ENCODE assay signal across 17 mouse cellular contexts in the genomic region with DNA sequence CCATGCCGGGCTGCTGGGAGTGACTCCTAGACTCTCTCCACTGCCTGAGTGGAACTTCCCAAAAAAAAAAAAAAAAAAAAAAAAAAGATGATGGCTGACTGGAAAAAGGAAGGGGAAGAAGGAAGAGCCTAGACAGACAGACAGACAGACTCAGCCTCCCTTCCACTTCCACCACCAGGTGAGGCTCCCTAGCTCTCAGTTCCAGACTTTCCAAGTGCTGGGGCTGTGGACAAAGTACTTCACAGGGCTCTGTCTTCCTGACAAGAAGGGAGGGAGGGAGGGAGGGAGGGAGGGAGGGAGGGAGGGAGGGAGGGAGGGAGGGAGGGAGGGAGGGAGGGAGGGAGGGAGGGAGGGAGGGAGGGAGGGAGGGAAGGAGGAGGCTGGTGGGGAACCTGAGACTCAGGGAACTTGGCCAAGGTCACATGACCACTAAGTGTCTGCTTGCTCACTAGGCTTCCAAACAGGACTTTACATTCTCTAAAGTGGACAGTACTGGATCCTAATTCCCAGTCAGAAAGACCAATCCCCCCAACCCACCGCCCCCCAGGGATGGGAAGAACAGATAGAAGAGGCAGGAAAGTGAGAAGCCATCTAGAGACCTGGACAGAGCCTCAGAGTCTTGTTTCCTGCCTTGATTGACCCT. TPM values are rescaled to one million over a fixed set of nuclear protein-coding genes. Genes with fewer than 3 reads are reported as not detected.
DNase-seq lines count a peak whose midpoint lies in the region; ATAC-seq and TF ChIP-seq lines count a peak whose summit lies in the region.
"Had no signal": no experiment of that assay in that cellular context is flagged by ENCODE, and none has a peak within 500 bp of the region (broad histone marks: within the 10 kb centered on the region; RNA-seq: fewer than 3 reads in every experiment).

No protein-coding gene starts in this region.

- dilution Hi-C loops in CH12.LX (cut with MboI; ENCODE audit: extremely low pct_ligation_motif_present, extremely low pct_unique_long_range_greater_than_20kb, low sequenced_read_pairs): no loop called here

- TF ChIP-seq POLR2A in CH12.LX (IDR thresholded peaks at IDR 0.05; ENCODE audit: low read depth, low read length) (no peak), MEL (IDR thresholded peaks at IDR 0.05; ENCODE audit: control insufficient read depth in 1 of 2, insufficient read depth in 1 of 2, low read depth in 1 of 2, low read length in 2 of 2, poor library complexity in 1 of 2) (no peak)

- H3K36me3 ChIP-seq in liver, embryonic 11.5 days (ENCODE audit: control insufficient read depth, insufficient read depth, low read length): peaks cover 3% of the 10 kb centered on the region; the same call in 1 of the 2 replicates
- peaks cover 17 to 35% of the 10 kb centered on the region in 2 experiments for H3K36me3 ChIP-seq in CH12.LX (replicated peaks in 1 of 2; ENCODE audit: control insufficient read depth in 1 of 2, insufficient read depth in 1 of 2, low read length in 1 of 2)
- peaks cover 1 to 12% of the 10 kb centered on the region in 2 experiments; a peak in 3 of 4 replicates for H3K36me3 ChIP-seq in MEL (ENCODE audit: control insufficient read depth in 1 of 2, insufficient read depth in 2 of 2, low read length in 2 of 2)
- H3K36me3 ChIP-seq in liver, embryonic 14.5 days (replicated peaks; ENCODE audit: control insufficient read depth, insufficient read depth, low read depth): no peaks in the 10 kb centered on the region
- H3K36me3 ChIP-seq in midbrain, embryonic 10.5 days: no peaks in the 10 kb centered on the region
- no peaks in the 10 kb centered on the region for H3K36me3 ChIP-seq in intestine, embryonic 16.5 days (ENCODE audit: control insufficient read depth, insufficient read depth, low read length)
- H3K36me3 ChIP-seq: embryonic facial prominence, embryonic 13.5 days; forebrain, embryonic 12.5 days; midbrain, embryonic 12.5 days; neural tube, embryonic 12.5 days had no signal

- H3K9ac ChIP-seq in liver, embryonic 11.5 days (ENCODE audit: low read depth, low read length): peak overlapping the region; percentile 41; the same call in 1 of the 2 replicates
- H3K9ac ChIP-seq in CH12.LX (ENCODE audit: insufficient read depth, low read depth) (peak overlapping the region; percentile 67), MEL (ENCODE audit: control insufficient read depth, low read depth, low read length, poor library complexity, severe bottlenecking) (peak overlapping the region; percentile 62)
- H3K9ac ChIP-seq in liver, embryonic 14.5 days (replicated peaks): no peak overlapping the region
- no peak overlapping the region for H3K9ac ChIP-seq in intestine, embryonic 16.5 days (ENCODE audit: low read depth, low read length)
- H3K9ac ChIP-seq: embryonic facial prominence, embryonic 13.5 days; forebrain, embryonic 12.5 days; midbrain, embryonic 12.5 days; neural tube, embryonic 12.5 days had no signal

- no peak for TF ChIP-seq RAD21 in CH12.LX (IDR thresholded peaks at IDR 0.05; ENCODE audit: low read depth, low read length)
- TF ChIP-seq RAD21 in MEL (IDR thresholded peaks at IDR 0.05; ENCODE audit: low read depth, low read length): no peak

- TF ChIP-seq CTCF in CH12.LX (conservative IDR thresholded peaks at IDR 0.05 in 1 of 2, IDR thresholded peaks at IDR 0.05 in 1 of 2; ENCODE audit: low read depth in 2 of 2, low read length in 2 of 2): no peak
- TF ChIP-seq CTCF in MEL (IDR thresholded peaks at IDR 0.05 in 2 of 3, conservative IDR thresholded peaks at IDR 0.05 in 1 of 3; ENCODE audit: control insufficient read depth in 1 of 3, insufficient read depth in 1 of 3, low read depth in 2 of 3, low read length in 3 of 3, poor library complexity in 1 of 3, severe bottlenecking in 1 of 3): peak in 2 of 3 experiments; percentile 21 to 22; a peak in 1 of 6 replicates
- no peak for TF ChIP-seq CTCF in liver, embryonic 14.5 days (IDR thresholded peaks at IDR 0.05; ENCODE audit: low read depth)

- in situ Hi-C loops in CH12.LX (cut with MboI; ENCODE audit: low pct_ligation_motif_present, low pct_unique_long_range_greater_than_20kb, low sequenced_read_pairs): no loop called here

- 0 out of 2 replicates have a peak overlapping the region, but pooled peaks have one; percentile 86 for H3K27ac ChIP-seq in liver, embryonic 11.5 days (ENCODE audit: low read depth, low read length)
- peak overlapping the region; percentile 96 for H3K27ac ChIP-seq in CH12.LX (ENCODE audit: insufficient read depth, low read depth)
- H3K27ac ChIP-seq in MEL (ENCODE audit: control insufficient read depth, low read depth, low read length): peak overlapping the region; percentile 99
- H3K27ac ChIP-seq in liver, embryonic 14.5 days: no peak overlapping the region
- no peak overlapping the region for H3K27ac ChIP-seq in midbrain, embryonic 10.5 days (replicated peaks)
- H3K27ac ChIP-seq in intestine, embryonic 16.5 days (ENCODE audit: low read length): no peak overlapping the region
- H3K27ac ChIP-seq: embryonic facial prominence, embryonic 13.5 days; hindbrain, postnatal 0 days; midbrain, embryonic 12.5 days; neural tube, embryonic 12.5 days had no signal

- no peak overlapping the region for H3K4me3 ChIP-seq in liver, embryonic 11.5 days (ENCODE audit: low read depth, low read length)
- H3K4me3 ChIP-seq in CH12.LX (replicated peaks in 1 of 3; ENCODE audit: low read depth in 2 of 3, low read length in 2 of 3, poor library complexity in 1 of 3) (peak overlapping the region; percentile 24 to 67 (median 65)), MEL (ENCODE audit: control insufficient read depth in 1 of 2, insufficient read depth in 1 of 2, low read depth in 2 of 2, low read length in 2 of 2) (peak overlapping the region; percentile 54 to 86)
- H3K4me3 ChIP-seq in liver, embryonic 14.5 days (ENCODE audit: insufficient read depth in 1 of 2, low read depth in 2 of 2, low read length in 2 of 2): no peak overlapping the region
- no peak overlapping the region for H3K4me3 ChIP-seq in midbrain, embryonic 10.5 days
- H3K4me3 ChIP-seq in intestine, embryonic 16.5 days (ENCODE audit: low read length): no peak overlapping the region
- H3K4me3 ChIP-seq: embryonic facial prominence, embryonic 13.5 days; forebrain, embryonic 12.5 days; midbrain, embryonic 12.5 days; neural tube, embryonic 12.5 days had no signal

- DNase-seq in liver, embryonic 11.5 days (ENCODE audit: low spot score): no peak
- no peak for DNase-seq in liver
- no peak for DNase-seq in CH12.LX (ENCODE audit: extremely low read depth)
- peak; percentile 73 for DNase-seq in MEL (ENCODE audit: low read depth, low spot score)
- no peak for DNase-seq in liver, embryonic 14.5 days (ENCODE audit: low read depth in 3 of 3, low spot score in 3 of 3)
- DNase-seq in midbrain, embryonic 10.5 days (ENCODE audit: low spot score): no peak
- DNase-seq: cerebellum, adult 8-10 months; gastrocnemius, postnatal 10 days; layer of hippocampus, postnatal 36 days had no signal

- no peak for ATAC-seq in liver, embryonic 11.5 days (replicated peaks; ENCODE audit: low FRiP score)
- no peak for ATAC-seq in liver, embryonic 14.5 days (ENCODE audit: insufficient read depth)
- ATAC-seq in intestine, embryonic 16.5 days: no peak
- ATAC-seq: hindbrain, postnatal 0 days had no signal

- H3K4me1 ChIP-seq in liver, embryonic 11.5 days (replicated peaks; ENCODE audit: control insufficient read depth, insufficient read depth, low read length): peaks cover 38% of the 10 kb centered on the region
- H3K4me1 ChIP-seq in CH12.LX (ENCODE audit: control insufficient read depth in 1 of 2, insufficient read depth in 2 of 2) (peaks cover 19 to 58% of the 10 kb centered on the region in 2 experiments), MEL (ENCODE audit: control insufficient read depth in 1 of 2, insufficient read depth in 2 of 2, low read length in 2 of 2) (peaks cover 0 to 21% of the 10 kb centered on the region in 2 experiments; a peak in 3 of 4 replicates)
- H3K4me1 ChIP-seq in liver, embryonic 14.5 days (replicated peaks; ENCODE audit: control insufficient read depth in 2 of 2, insufficient read depth in 2 of 2, low read length in 1 of 2): peaks cover 26 to 33% of the 10 kb centered on the region in 2 experiments
- H3K4me1 ChIP-seq in midbrain, embryonic 10.5 days: peaks cover 37% of the 10 kb centered on the region
- 0 out of 2 replicates have a peak, but pooled peaks cover 7% of the 10 kb centered on the region for H3K4me1 ChIP-seq in intestine, embryonic 16.5 days (ENCODE audit: control insufficient read depth, insufficient read depth, low read length)

- H3K4me2 ChIP-seq in liver, embryonic 11.5 days: peak overlapping the region; percentile 72
- H3K4me2 ChIP-seq in CH12.LX (ENCODE audit: insufficient read depth, low read depth, poor library complexity, severe bottlenecking): peak overlapping the region; percentile 88
- H3K4me2 ChIP-seq in liver, embryonic 14.5 days (ENCODE audit: low read depth): peak overlapping the region; percentile 63
- no peak overlapping the region for H3K4me2 ChIP-seq in intestine, embryonic 16.5 days (ENCODE audit: low read depth, low read length)
- H3K4me2 ChIP-seq: embryonic facial prominence, embryonic 13.5 days; forebrain, embryonic 12.5 days; midbrain, embryonic 12.5 days; neural tube, embryonic 12.5 days had no signal

- H3K79me2 ChIP-seq in CH12.LX (replicated peaks; ENCODE audit: control insufficient read depth, extremely low read depth, insufficient read depth, poor library complexity, severe bottlenecking) (peaks cover 15% of the 10 kb centered on the region), MEL (ENCODE audit: control insufficient read depth, insufficient read depth, low read length, poor library complexity) (peaks cover 38% of the 10 kb centered on the region)

- WGBS in liver, embryonic 11.5 days: 33% methylated on average over 2 of the region's 2 CpGs
- 15% methylated on average over 2 of the region's 2 CpGs for WGBS in liver, embryonic 14.5 days (ENCODE audit: insufficient replicate concordance)
- WGBS in midbrain, embryonic 10.5 days: 72% methylated on average over 2 of the region's 2 CpGs
- 56% methylated on average over 2 of the region's 2 CpGs for WGBS in intestine, embryonic 16.5 days

- peaks cover 11% of the 10 kb centered on the region; the same call in 1 of the 2 replicates for H3K27me3 ChIP-seq in liver, embryonic 11.5 days (replicated peaks; ENCODE audit: control insufficient read depth, insufficient read depth, low read length)
- H3K27me3 ChIP-seq in CH12.LX (replicated peaks): no peaks in the 10 kb centered on the region
- no peaks in the 10 kb centered on the region for H3K27me3 ChIP-seq in MEL (ENCODE audit: control insufficient read depth in 1 of 2, insufficient read depth in 2 of 2, low read length in 2 of 2)
- no peaks in the 10 kb centered on the region; the same call in 1 of the 2 replicates for H3K27me3 ChIP-seq in liver, embryonic 14.5 days (ENCODE audit: control insufficient read depth, insufficient read depth, low read length)
- H3K27me3 ChIP-seq in midbrain, embryonic 10.5 days (ENCODE audit: low read depth, poor library complexity, severe bottlenecking): peaks cover 40% of the 10 kb centered on the region
- peaks cover 5% of the 10 kb centered on the region; the same call in 1 of the 2 replicates for H3K27me3 ChIP-seq in intestine, embryonic 16.5 days (replicated peaks; ENCODE audit: control insufficient read depth, insufficient read depth, low read length)

- H3K9me3 ChIP-seq in liver, embryonic 11.5 days (ENCODE audit: control insufficient read depth, low read length): no peaks in the 10 kb centered on the region
- H3K9me3 ChIP-seq in CH12.LX (replicated peaks; ENCODE audit: low read length): no peaks in the 10 kb centered on the region
- H3K9me3 ChIP-seq in MEL (replicated peaks; ENCODE audit: insufficient read depth, low read length): no peaks in the 10 kb centered on the region
- H3K9me3 ChIP-seq in liver, embryonic 14.5 days (ENCODE audit: control insufficient read depth, low read length): no peaks in the 10 kb centered on the region
- no peaks in the 10 kb centered on the region for H3K9me3 ChIP-seq in midbrain, embryonic 10.5 days (replicated peaks)
- H3K9me3 ChIP-seq in intestine, embryonic 16.5 days (ENCODE audit: control insufficient read depth, low read length): no peaks in the 10 kb centered on the region
- H3K9me3 ChIP-seq: embryonic facial prominence, embryonic 13.5 days; forebrain, embryonic 12.5 days; midbrain, embryonic 12.5 days; neural tube, embryonic 12.5 days had no signal

- TF ChIP-seq EP300 in CH12.LX (IDR thresholded peaks at IDR 0.05; ENCODE audit: low read length): no peak
- no peak for TF ChIP-seq EP300 in MEL (IDR thresholded peaks at IDR 0.05; ENCODE audit: low read depth in 1 of 2, low read length in 2 of 2)
- no peak for TF ChIP-seq EP300 in liver, embryonic 14.5 days (IDR thresholded peaks at IDR 0.05; ENCODE audit: low read depth)

RNA-seq across cellular contexts. Expression of gene Ptpn7, which starts 2.0 kb away (rescaled TPM):
- polyA plus RNA-seq in liver, embryonic 11.5 days (2014; fragmentation: Nextera tagmentation; extraction: Ambion mirVana): 42.1 and 43.0 TPM in 2 replicates
- 61.4 and 69.7 TPM in 2 replicates for total RNA-seq in CH12.LX (2012; rRNA removed)
- 77.5 and 81.9 TPM in 2 replicates for total RNA-seq in CH12.LX (2014; rRNA removed)
- 78.7 and 81.9 TPM in 2 replicates for polyA plus RNA-seq in CH12.LX (2012; ENCODE audit: insufficient read length, low read depth)
- 173 and 202 TPM in 2 replicates for total RNA-seq in MEL (2012; rRNA removed)
- polyA plus RNA-seq in MEL (2012; ENCODE audit: insufficient read depth in 1 of 2, insufficient read length in 2 of 2, low read depth in 1 of 2, low replicate concordance in 2 of 2, missing spikeins in 1 of 2): 100 to 1,000 TPM in 1 of 2 experiments, not detected in 1; 215 TPM
- 11.9 and 12.4 TPM in 2 replicates for polyA plus RNA-seq in liver, embryonic 14.5 days (2012; rRNA removed)
- 8.6 and 9.4 TPM in 2 replicates for polyA plus RNA-seq in liver, embryonic 14.5 days (2014; fragmentation: Nextera tagmentation; extraction: Ambion mirVana)
- polyA plus RNA-seq in midbrain, embryonic 10.5 days (2016; fragmentation: Nextera tagmentation; extraction: Ambion mirVana): 1.3 and 2.4 TPM in 2 replicates
- 2.2 and 2.9 TPM in 2 replicates for polyA plus RNA-seq in intestine, embryonic 16.5 days (2015; fragmentation: Nextera tagmentation; extraction: Ambion mirVana)
- total RNA-seq: layer of hippocampus, postnatal 36 days had no signal

RNA-seq across cellular contexts. Expression of gene Arl8a, which starts 16.1 kb away (rescaled TPM):
- polyA plus RNA-seq in liver, embryonic 11.5 days (2014; fragmentation: Nextera tagmentation; extraction: Ambion mirVana): 25.0 and 28.7 TPM in 2 replicates
- total RNA-seq in CH12.LX (2012; rRNA removed) (8.5 and 10.9 TPM in 2 replicates), CH12.LX (2014; rRNA removed) (4.2 and 4.7 TPM in 2 replicates), MEL (2012; rRNA removed) (8.0 and 9.0 TPM in 2 replicates)
- polyA plus RNA-seq in CH12.LX (2012; ENCODE audit: insufficient read length, low read depth) (42.1 and 52.7 TPM in 2 replicates), MEL (2012; ENCODE audit: insufficient read depth in 1 of 2, insufficient read length in 2 of 2, low read depth in 1 of 2, low replicate concordance in 2 of 2, missing spikeins in 1 of 2) (10 to 100 TPM in 1 of 2 experiments, not detected in 1; 47.7 TPM)
- 8.1 and 9.2 TPM in 2 replicates for polyA plus RNA-seq in liver, embryonic 14.5 days (2012; rRNA removed)
- polyA plus RNA-seq in liver, embryonic 14.5 days (2014; fragmentation: Nextera tagmentation; extraction: Ambion mirVana): 7.2 and 8.5 TPM in 2 replicates
- 46.5 and 67.6 TPM in 2 replicates for polyA plus RNA-seq in midbrain, embryonic 10.5 days (2016; fragmentation: Nextera tagmentation; extraction: Ambion mirVana)
- 21.4 and 56.5 TPM in 2 replicates for polyA plus RNA-seq in intestine, embryonic 16.5 days (2015; fragmentation: Nextera tagmentation; extraction: Ambion mirVana)

RNA-seq across cellular contexts. Expression of gene Lgr6, which starts 25.4 kb away (rescaled TPM):
- polyA plus RNA-seq in liver, embryonic 11.5 days (2014; fragmentation: Nextera tagmentation; extraction: Ambion mirVana): 0.48 and 0.70 TPM in 2 replicates
- total RNA-seq in CH12.LX (2012; rRNA removed): 0.17 and 0.38 TPM in 2 replicates
- total RNA-seq in CH12.LX (2014; rRNA removed): 0.07 TPM in 1 of 2 replicates, not detected in the other
- 0.16 TPM in 2 replicates for polyA plus RNA-seq in CH12.LX (2012; ENCODE audit: insufficient read length, low read depth)
- total RNA-seq in MEL (2012; rRNA removed): 0.04 and 0.07 TPM in 2 replicates
- polyA plus RNA-seq in MEL (2012; ENCODE audit: insufficient read depth in 1 of 2, insufficient read length in 2 of 2, low read depth in 1 of 2, low replicate concordance in 2 of 2, missing spikeins in 1 of 2): under 1 TPM in 1 of 2 experiments, not detected in 1; 0.10 TPM
- 0.02 TPM in 2 replicates for polyA plus RNA-seq in liver, embryonic 14.5 days (2012; rRNA removed)
- polyA plus RNA-seq in liver, embryonic 14.5 days (2014; fragmentation: Nextera tagmentation; extraction: Ambion mirVana): 0.05 and 0.08 TPM in 2 replicates
- polyA plus RNA-seq in midbrain, embryonic 10.5 days (2016; fragmentation: Nextera tagmentation; extraction: Ambion mirVana): 0.06 and 0.17 TPM in 2 replicates
- 0.43 and 0.44 TPM in 2 replicates for polyA plus RNA-seq in intestine, embryonic 16.5 days (2015; fragmentation: Nextera tagmentation; extraction: Ambion mirVana)

RNA-seq across cellular contexts. Expression of gene Gpr37l1, which starts 37.0 kb away (rescaled TPM):
- not detected in 2 replicates for polyA plus RNA-seq in liver, embryonic 11.5 days (2014; fragmentation: Nextera tagmentation; extraction: Ambion mirVana)
- total RNA-seq in CH12.LX (2012; rRNA removed) (not detected in 2 replicates), CH12.LX (2014; rRNA removed) (not detected in 2 replicates), MEL (2012; rRNA removed) (not detected in 2 replicates)
- polyA plus RNA-seq in CH12.LX (2012; ENCODE audit: insufficient read length, low read depth) (not detected in 2 replicates), MEL (2012; ENCODE audit: insufficient read depth in 1 of 2, insufficient read length in 2 of 2, low read depth in 1 of 2, low replicate concordance in 2 of 2, missing spikeins in 1 of 2) (not detected)
- polyA plus RNA-seq in liver, embryonic 14.5 days (2012; rRNA removed): 0.01 TPM in 1 of 2 replicates, not detected in the other
- polyA plus RNA-seq in liver, embryonic 14.5 days (2014; fragmentation: Nextera tagmentation; extraction: Ambion mirVana): not detected in 2 replicates
- polyA plus RNA-seq in midbrain, embryonic 10.5 days (2016; fragmentation: Nextera tagmentation; extraction: Ambion mirVana): not detected in 2 replicates
- polyA plus RNA-seq in intestine, embryonic 16.5 days (2015; fragmentation: Nextera tagmentation; extraction: Ambion mirVana): 0.71 and 0.77 TPM in 2 replicates
- polyA plus RNA-seq: embryonic facial prominence, embryonic 13.5 days; forebrain, embryonic 12.5 days; heart, embryonic 14.5 days; liver, embryonic 16.5 days; midbrain, embryonic 12.5 days had no signal

Comparison
In these comparisons a context has a peak if more than half of its experiments do, and no peak if none do; other contexts are left out.
1. H3K27ac ChIP-seq: peak in liver, embryonic 11.5 days (single experiment), CH12.LX (single experiment) and MEL (single experiment); none in liver, embryonic 14.5 days (single experiment), midbrain, embryonic 10.5 days (single experiment) and intestine, embryonic 16.5 days (single experiment).
2. H3K9ac ChIP-seq: peak in liver, embryonic 11.5 days (single experiment), CH12.LX (single experiment) and MEL (single experiment); none in liver, embryonic 14.5 days (single experiment) and intestine, embryonic 16.5 days (single experiment).
3. H3K4me3 ChIP-seq: peak in CH12.LX (3 of 3) and MEL (2 of 2); none in liver, embryonic 11.5 days (single experiment), liver, embryonic 14.5 days (0 of 2), midbrain, embryonic 10.5 days (single experiment) and intestine, embryonic 16.5 days (single experiment).
4. CTCF ChIP-seq: peak in MEL (2 of 3); none in CH12.LX (0 of 2) and liver, embryonic 14.5 days (single experiment).